Mouse (Mus musculus) MEL-GATA-1-ER (cell line): ENCODE results near the gene Tspan5.

Experiments
- DNase-seq: peaks from one replicate; pipeline ENCODE4 v3.0.0-alpha.2; 2012; ENCODE audit warnings: low read depth; ENCODE audit errors: extremely low read depth

Gene Tspan5

DNA sequence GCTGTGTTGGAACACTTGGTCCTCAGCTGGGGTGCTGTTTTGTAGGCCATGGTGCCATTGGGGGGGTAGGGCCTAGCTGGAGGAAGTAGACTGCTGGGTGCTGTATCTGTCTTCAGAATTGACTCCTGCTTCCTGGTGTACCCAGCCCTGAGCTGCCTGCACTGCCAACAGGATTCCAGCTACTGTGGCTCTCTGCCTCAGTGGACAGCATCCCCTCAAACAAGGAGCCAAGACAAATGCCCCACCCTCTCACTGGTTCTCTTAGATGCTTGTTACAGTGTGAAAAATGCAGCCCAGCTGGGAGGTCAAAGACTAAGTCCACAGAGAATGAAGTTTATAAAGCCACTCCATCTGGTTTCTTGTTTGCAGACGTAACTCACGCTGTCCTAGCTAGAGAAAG is 101.2 kb downstream of the Tspan5 start:
- no peak for DNase-seq

DNA sequence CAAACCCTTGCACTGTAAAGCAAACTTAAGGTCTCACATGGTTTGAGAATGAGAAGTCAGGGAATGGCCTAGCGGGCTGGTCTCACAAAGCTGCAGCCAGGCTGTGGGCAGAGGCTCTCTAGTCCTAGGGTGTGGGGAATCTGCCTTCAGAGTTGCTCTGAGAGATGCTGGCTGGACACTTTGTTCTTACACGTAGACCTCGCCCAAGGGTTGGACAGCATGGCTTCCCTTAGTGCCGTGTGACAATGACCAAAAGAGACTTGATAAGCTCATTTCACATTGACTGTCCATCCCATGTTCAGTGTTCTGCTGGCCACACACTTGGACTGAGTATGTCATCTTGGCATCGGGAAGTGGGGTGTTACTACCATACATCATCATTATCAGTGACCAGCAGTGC is 101.6 kb downstream of the Tspan5 start:
- DNase-seq = no peak

DNA sequence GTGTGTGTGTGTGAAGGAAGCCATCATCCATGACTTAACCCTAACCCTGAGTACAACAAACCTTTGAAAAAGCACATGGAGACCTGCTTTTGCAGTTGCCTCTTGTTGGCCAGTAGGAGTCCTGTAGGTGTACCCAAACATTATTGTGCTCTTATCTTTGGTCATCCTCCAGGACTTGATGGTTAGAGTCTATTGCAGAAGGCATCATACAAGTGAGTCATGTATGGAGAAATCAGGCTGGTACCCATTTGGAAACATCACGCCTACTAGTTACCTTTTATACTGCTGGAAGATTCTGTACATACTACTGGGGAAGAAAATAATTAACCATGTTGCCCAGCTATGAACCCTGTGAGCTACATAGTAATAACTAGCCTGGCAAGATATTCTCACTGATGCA is 103.8 kb downstream of the Tspan5 start:
- DNase-seq = no peak

DNA sequence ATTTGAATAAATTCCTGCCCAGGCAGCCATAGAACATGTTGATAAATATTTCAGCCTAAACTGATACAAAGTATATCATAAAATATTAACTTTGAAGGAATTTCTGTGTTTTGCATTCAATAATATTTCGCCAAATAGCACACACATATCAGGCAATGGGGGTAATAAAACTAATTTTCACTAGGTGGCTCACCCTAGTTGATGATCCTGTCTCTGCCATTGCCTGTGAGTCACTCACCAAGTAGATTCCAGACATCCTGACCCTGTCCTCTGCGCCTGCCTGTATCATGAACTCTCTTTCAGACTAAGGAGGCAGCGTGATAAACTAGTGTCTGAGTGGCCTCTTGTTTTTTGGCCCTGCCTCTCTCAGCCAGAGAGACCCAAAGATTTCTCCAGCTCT is 105.8 kb downstream of the Tspan5 start:
- DNase-seq = no peak

DNA sequence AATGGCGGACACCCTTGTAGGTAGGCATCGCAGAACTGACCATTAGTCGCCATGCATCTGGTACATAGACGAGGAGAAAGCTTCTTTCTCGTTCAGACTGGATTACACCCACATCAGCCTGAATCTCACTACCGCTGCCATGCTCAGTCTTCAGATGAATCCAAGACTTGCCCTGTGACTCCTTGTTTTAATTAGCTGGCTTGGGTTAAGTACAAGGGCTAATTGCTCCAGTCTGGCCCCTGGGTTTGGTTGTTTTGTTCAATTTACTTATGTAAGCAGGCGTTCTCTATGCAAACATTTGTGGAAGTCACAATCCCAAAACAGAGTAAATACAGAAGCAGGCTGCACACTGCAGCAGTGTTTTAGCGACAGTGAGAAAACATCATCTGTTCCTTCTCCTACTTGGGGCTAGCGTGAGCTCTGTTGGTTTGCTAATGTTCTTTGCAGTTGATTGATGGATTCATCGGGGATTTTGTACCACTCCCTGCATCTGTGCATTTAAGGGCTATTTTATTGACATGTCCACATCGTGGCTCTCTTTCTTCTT is 107.8 kb downstream of the Tspan5 start:
- no peak for DNase-seq

DNA sequence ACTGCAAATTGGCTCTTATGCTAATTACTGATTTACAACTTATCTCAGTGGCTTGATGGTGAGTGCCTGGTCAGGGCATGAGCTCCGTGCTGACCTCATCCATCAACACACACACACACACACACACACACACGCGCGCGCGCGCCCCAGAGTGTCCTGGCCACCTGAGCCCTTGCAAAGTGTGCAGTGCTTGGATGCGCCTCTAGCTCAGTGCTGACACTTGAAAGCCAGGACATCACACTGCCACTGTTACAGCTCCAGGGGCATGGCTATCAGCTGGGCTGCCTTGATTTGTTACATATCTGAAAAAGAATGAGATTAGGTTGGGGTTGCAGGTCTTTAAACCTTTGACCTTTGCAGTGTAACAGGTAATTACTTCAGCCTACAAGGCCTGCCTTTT is 109.9 kb downstream of the Tspan5 start:
- DNase-seq = no peak

DNA sequence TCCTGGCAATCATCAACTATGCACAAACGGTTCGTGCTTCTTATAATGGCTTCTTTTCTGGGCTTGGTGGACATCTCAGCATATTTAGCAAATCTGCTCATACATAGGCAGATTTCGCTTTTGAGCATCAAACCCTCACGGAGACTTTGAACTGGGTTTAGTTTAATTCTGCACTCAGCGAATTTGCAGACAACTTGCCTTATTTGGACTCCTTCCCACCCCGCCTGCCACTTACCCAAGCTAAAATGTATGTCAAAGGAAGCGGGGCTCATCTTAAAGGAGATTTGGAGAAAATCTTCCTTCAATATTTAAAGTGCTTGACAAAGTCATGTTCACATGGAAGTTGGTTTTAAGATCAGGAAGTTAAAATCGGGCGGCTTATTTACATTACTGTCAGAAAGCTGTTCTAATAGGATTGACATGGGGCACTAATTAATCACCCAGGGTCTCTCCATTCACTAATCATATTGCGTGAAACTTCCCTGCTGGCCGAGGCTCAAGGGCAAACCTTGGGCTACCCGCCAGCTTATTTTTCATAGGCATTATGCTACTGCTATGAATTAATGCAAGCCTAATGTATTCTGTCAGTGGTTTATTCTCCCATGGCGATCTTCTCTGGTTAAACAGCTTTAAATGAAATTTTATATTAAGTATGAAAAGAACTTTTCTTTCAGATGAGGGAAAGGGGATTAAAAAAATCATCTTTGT is 111.1 kb downstream of the Tspan5 start:
- DNase-seq = no peak

DNA sequence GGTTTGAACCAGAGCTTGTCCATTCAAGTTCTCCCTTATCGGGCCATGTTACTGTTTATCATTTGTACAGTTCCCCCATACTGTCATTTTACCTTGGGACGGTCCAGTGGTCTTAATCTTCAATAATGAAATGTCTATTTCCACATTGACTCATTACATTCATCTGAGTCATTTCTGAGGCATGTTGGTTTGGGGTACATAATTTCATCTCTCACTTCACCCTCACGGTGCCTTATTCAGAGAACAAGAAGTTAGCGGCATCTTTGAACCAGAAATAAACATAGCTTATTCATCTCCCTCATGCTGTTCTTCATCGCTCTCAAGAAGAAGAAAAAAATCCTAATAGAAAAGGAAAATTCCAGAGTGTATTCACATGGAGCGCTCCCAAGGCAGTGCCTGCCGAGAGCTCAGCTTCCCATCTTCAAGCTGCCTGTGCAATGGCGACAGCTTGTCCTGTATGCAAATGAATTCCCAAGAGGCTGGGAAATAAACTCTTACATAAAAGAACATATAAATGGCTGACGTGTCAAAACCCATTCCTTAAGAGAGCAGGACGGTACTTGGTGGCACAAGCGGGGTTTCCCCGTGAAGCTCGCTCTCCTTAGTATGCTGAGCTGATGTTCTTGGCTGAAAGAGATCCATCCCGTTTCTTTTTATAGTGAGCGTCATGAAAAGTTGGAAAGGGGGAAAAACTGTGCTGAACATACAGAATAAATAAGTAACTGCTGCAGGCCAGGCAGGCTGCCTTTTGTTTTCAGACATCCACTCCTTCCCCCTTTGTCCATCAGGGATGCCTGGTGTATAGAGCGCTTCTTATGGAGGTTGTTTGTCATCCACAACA is 112.2 kb downstream of the Tspan5 start:
- no peak for DNase-seq

DNA sequence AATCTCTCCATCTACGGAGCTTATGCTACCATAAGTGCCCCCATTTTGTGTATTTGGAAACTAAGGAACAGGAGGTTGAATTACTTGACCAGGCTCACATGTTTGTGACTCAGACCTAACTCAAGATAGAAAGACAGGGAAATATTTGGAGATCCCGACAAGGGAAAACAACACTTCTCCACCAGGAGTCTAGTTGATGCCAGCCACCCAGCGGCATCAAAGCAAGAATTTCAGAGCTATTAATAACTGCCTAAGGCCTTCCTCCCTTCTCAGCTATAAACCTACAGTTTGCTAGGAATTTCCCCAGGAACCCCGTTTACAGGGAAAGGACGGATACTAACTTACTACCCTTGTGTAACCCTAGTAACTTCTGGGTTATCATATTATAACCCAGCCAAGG is 113.4 kb downstream of the Tspan5 start:
- no peak for DNase-seq

DNA sequence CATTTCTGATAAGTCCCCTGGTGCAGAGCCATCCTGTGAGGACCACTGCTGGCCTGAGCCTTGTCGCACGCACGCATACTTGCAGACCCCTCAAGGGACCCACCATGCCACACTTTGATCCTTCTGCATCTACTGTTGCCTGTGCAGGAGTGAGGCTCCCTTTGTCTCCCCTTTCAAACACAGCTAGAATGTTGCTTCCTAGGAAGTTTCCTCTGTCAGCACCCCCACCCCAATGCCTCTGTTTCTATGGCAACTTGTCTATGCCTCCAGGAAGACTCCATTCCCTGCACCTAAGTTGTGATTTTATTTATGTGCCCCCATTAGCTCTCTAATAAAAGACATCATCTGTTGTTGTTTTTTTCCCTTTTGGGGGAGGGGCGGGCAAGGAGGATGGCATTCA is 115.0 kb downstream of the Tspan5 start:
- no peak for DNase-seq

DNA sequence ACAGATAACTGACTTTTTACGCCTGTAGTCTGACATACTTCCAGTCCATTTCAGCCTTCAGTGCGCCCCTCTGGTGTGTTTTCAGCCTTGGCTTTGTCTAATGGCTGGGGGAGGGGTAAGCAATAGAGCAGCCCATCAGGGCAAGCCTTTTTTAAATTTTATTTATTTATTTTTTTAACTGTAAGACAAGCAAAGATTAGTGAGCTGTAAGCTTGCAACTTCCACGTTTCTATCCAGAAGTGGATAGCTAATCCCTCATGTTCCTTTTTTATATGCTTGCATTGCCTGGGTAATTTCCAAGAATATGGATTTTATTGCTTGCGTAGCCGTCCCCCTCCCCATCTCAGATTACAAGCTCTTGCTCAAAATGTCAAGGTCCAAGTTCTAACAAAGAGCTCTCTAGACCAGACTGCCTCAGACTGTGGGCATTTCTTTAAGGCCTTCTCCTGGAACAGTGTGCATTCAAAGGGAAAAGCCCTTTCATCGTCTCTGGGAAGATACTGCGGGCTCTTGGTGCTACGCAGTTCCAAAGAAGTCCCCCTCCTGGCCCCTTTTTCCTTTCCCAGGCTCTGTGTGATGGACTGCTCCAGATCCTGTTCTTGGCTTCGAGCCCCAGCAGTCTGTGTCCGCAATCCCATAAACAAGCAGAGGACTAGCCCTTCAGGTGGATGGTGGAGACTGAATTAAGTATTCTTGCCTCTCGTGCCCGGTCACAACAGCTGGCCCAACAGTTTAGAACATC is 116.0 kb downstream of the Tspan5 start:
- no peak for DNase-seq

DNA sequence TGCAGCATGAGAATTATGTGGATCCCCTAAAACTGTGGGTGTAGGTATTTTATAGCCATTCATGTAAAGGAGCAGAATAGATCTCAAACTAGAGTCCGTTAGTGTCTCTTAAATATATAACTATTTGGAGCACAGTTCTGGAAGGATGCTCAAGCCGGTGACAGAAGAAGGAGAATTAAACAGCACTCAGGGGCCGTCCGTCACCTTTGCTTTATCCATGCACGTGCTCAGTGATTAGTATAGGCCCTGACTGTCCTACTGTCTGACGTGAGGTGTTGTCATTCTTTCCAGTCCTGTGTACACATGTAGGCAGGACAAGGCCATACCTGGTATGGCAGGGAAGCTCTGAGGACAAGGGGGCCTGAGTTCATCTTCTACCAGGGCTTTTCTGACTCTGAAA is 116.7 kb downstream of the Tspan5 start:
- DNase-seq = no peak

DNA sequence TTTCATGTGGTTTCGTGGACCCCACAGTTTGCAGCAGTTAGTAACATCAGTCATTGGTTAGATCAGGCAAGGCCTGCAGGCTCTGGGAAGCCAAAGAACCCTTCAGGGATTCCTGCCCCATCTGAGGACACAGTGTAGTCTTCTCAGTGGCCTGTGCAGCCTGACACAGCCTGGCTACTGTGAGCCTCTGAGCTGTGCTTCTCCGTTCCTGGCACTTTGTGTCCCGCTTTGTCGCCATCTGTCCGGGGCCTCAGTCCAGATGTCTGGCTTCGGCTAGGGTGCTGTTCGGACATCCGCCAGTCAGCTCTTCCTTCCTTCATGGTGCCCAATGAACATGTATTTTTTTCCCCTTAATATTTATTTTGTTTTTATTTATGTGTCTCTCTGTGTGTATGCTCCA is 117.2 kb downstream of the Tspan5 start:
- no peak for DNase-seq

DNA sequence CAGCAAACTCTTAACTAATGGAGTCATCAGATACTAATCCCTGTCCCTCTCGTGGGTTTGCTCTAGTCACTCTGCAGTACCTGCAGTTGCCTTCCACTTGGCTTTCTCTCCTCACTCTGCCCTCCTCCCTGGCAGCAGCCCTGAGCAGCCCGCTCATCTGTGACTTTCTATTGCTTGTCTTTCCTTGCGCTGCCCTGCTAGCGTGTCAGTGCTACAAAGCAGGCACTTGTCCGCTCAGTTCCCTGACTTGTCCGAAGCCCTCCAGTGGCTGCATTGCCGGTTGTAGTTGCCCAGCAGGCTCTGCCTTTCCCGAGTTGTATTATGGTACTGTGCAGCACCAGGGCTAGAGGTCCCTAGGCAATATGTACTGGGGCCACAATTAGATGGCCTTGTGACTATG is 117.7 kb downstream of the Tspan5 start:
- no peak for DNase-seq

DNA sequence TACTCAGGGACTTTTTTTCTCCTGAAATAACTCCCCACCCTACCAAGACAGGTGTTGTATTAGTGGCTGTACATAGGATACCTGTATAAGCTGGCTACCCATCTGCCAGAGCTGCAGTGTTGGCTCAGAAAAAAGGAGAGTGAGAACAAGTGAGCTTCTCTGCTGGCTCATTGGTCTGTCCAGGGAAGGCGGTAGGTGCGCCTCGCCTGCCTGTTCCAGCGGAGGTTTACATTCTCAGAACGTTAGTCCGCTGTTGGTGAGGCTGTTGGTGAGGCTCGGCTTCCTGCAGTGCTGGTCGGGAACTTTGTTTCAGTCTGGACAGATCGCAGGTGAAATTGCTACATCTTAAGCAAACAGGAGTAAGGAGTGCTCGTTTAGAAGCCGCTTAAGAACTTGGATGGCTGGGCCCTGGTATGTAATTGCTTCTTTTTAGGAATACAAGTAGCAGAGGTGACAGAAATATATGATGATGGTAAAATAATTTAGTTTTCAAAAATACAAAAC is 118.3 kb downstream of the Tspan5 start:
- DNase-seq = no peak

DNA sequence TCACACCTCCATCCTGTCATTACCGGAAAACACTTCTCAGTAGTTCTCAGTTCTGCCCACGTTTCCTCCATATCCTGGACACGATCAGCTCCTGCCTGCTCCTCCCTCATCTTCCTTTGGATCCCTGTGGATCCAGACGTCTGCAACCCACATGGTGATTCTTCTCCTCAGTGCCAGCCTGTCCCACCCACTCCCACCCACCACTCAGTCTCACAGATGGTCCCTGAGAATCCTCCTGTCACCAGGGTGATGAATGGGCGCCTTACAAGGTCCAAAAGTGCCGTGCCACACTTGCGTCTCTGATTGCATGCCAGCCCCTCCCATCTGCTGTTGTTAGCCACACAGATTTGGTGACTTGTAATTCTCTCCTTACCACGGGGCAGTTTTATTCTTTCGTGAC is 119.0 kb downstream of the Tspan5 start:
- no peak for DNase-seq

DNA sequence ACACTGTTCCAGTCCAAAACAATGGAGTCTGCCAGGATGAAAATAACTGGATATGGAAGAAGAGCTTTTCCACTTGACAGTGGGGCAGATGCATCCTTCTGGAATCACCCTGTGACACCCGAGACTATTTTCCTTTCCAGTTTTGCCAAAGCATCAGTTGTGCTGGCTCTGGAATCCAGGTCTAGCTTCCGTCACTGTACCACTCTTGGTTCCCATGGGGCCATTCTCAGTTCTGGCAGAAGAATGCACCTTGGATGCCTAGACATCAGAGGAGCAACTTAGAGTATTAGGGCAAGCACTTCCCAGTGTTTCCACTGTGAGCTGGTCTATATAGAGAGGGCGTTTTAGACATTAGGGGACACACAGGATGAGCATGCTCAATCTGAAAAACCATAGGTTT is 119.6 kb downstream of the Tspan5 start:
- no peak for DNase-seq

DNA sequence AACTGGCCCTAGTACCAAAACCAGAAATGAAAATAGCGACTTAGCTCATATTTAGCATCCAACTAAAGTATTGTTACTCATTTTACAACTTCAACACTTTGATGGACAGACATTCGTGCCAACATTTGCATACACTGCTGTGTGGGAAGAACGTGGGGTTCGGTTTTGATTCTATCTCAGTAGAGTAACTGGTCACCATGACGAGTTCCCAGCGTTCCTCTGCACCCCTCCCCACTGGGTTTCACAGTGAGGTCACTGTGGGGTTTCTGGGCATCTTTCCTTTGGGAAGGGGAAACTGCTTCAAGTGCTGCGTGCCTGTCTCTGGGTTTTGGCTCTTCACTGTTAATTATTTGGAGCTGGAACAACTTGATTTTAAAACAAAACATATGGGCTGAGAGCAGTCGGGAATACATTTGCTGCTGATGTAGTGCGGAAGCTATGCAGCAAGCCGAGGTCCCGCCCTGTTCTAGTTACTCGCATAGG is 122.2 kb downstream of the Tspan5 start:
- no peak for DNase-seq

DNA sequence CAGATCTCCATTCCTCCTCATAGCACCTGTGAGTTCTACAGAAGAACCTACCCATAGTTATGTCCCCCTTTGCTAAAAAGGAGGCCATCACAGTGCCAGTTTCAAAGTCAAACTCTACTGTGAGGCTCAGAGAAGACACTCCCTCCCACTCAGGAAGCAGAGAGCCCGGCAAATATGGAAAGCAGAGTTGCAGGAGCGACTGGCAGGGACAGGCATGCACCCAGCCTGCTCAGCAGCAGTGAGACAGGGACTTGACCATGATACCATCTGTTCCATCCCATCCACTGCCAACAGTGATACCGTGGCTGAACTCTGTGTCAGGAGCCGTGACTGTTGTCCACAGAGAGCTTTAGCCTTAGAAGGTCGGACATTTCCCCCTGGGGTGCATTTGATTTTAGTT is 123.3 kb downstream of the Tspan5 start:
- no peak for DNase-seq

DNA sequence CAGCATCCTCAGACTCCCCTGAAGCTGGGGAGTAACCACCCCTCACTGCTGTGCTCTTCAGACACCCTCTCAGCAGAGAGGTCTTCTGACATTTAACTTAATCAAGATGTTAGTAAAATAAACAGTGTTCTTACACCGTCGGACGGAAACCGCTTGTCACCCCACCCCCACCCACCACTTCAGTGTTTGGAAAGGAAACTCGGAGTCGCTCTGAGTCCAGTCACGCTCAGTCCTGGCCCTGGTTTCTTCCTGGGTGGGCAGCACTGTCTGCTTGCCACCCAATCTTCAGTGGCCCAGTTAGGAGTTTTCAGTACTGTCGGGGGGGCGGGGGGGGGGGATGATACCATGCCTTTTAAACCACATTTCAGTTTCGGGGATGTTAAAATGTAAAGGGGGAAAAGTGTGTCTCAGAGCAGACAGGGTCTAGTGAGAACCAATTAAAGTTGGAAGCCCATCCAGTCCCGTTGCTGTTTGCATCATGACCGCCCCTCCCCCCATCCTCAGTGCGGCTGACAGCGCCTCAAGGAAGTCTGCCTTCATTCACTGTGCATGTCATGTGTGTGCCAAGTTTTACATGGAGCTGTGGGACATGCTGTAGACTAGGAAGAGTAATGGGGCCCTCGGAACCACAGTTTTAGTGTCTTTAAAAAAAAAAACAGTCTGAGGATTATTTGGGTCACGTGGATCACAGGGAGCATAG is 125.3 kb downstream of the Tspan5 start:
- no peak for DNase-seq

DNA sequence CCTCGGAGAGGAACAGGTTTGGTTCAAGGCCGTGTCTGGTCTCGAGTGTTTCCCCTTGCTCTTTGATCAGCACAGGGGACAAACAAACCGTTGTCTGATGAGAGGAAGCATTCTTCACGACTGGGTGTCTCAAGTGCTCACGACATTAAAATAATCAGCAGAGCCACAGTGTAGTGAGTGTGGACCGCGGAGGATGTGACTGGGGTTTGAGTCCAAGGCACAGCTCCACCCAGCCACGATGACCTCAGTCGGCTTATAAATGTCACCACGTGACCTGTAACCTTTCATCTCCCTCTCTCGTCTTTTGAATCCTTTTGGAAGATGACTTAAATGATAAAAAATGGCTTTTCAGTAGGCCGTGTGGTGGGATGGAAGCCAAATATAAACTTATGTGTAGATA is 126.4 kb downstream of the Tspan5 start:
- DNase-seq = no peak
